Mouse (Mus musculus): ENCODE measurements around the gene Marveld2.

Marveld2 gene

DNA sequence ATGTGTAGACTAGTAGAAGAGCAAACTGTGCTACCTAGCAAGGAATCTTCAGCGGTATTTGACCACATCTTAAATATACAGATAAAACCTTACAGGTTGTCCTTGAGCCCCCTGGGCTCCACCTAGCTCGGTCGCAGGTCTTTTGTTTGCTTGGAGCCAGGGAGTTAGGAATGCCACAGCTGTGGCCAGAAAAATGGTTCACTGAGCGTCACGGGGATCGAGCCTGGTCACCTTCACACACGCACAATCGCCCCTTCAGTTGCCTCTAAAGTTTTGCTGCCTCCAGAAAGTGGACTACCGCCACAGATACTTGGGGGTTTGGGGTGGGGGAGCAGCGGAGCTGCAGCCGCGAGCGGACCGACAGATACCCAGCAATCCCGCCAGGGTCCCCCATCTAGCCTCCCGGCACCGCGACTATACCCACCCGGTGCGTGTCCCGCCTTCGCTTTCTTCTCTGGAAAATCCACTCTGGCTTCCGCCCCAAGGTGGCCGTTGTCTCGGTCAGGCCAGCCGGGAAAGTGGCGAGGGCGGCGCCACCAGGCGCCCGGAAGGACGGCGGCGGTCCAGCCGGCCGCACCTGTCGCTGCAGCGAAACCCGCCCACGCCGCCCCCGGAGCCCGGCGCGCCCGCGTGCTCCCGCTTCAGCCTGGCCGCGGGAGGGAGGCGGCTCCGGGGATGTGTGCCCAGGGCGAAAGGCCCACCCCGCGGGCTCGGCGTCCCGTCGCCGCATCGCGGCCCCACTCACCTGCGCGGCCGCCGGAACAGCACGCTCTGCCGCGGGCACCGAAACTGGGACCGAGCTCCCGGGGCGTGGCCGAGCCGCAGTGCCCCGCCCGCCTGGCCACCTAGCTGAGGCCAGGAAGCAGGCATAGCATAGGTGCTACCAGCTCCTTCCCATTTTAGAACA lies at the start of gene Marveld2:
Gene Marveld2, minus strand, starts transcription at position 791 of the 907 bp plus-strand sequence.
- peak; percentile 47 for DNase-seq (ENCODE audit: inconsistent ontology term)

DNA sequence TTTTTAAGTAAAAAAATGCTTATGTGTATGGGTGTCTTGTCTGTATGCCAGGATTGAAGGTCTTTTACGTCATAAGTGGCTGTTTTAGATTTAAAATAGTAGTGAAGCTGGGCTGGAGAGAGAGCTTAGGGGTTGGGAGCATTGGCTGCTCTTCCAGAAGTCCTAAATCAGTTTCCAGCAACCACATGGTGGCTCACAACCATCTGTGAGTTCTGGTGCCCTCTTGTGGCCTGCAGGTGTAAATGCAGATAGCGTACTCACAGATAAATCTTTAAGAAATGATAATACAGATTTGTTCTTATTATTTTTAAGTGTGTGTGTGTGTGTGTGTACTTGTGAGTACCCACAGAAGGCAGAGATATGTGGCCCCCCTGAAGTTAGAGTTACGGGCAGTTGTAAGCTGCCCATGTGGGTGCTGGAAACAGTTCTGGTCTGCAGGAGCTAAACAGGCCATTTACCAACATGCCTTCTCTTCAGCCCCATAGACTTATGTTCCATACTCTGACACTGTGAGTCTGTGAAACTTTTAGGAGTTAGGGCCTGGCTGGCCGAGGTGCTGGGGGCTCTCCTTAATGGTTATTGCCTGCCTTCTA lies 43.2 kb upstream of the Marveld2 start:
- DNase-seq (ENCODE audit: inconsistent ontology term), result peak; percentile 30

DNA sequence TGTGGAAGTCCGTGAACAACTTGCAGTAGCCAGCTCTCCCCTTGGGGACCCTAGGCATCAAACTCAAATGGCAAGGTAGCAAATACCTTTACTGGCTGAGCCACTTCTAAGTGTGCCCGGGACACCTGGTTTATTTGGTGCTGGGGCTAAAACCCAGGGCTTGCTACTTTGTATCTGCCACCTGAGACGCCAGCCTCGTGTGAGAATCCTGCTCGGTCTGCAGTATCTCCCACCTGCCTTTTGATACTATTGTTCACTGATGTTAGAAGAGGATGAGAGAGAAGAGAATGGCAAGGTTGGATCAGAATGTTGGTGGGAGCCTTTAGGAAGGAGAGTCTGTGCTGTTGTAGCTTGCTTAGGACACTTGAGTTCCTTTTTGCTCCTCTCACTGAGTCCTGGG lies 41.3 kb upstream of the Marveld2 start:
- no peak for DNase-seq (ENCODE audit: inconsistent ontology term)

GRCm38 (mm10) chr13:100651439-100652186 lies 34.8 kb upstream of the Marveld2 start, which contains the start of gene Taf9:
Gene Taf9, plus strand, starts transcription at chr13:100651579.
- DNase-seq (ENCODE audit: inconsistent ontology term), result peak; percentile 0

DNA sequence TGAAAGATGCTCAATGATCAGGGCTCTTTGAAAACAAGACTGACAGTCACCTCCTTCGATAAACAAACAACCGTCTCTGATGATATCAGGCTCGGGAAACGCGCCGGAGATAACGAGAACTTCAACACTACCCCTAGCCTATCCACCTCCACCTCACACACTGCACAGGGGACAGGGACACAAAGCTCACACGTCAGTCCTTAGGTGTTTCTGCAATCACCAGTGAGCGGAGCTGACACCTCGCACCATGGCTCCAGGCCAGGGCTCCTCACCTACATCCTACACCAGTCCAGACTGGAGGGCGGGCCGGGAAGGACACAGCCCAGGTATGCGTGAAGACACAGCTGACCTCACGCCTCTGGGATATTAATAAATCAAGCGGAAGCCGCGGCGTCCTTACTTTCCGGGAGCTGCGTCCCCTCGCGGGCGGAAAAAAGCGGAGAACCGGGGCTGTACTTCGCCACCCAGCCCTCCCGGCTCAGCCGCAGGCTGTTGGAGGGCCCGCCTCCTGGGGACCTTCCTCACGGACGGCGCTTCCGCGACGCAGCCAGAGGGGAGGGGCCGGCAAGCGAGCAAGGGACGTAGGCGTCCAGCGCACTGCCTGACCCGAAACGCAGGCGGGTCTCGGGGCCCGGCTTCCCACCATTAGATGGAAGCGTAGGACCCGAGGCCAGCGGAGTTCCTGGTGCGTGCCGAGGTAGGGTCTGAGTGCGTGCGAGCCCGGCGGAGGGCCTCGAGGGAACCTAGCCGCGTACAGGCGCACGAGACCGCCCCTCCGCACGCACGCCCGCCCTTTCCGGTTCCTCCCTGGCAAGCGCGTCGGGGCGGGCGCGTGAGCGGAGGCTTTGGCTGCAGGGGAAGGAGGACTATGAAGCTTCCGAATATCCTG lies 34.0 kb upstream of the Marveld2 start, which contains the start of the genes Ak6 and Rad17:
Gene Ak6, plus strand, starts transcription at position 430 of the 889 bp plus-strand sequence.
Gene Rad17, minus strand, starts transcription at position 502 of the 889 bp plus-strand sequence.
- peak; percentile 97 for DNase-seq (ENCODE audit: inconsistent ontology term)

GRCm38 (mm10) chr13:100648223-100648622 lies 31.5 kb upstream of the Marveld2 start:
- no peak for DNase-seq (ENCODE audit: inconsistent ontology term)

GRCm38 (mm10) chr13:100642471-100643209 lies 25.9 kb upstream of the Marveld2 start:
- no peak for DNase-seq (ENCODE audit: inconsistent ontology term)

DNA sequence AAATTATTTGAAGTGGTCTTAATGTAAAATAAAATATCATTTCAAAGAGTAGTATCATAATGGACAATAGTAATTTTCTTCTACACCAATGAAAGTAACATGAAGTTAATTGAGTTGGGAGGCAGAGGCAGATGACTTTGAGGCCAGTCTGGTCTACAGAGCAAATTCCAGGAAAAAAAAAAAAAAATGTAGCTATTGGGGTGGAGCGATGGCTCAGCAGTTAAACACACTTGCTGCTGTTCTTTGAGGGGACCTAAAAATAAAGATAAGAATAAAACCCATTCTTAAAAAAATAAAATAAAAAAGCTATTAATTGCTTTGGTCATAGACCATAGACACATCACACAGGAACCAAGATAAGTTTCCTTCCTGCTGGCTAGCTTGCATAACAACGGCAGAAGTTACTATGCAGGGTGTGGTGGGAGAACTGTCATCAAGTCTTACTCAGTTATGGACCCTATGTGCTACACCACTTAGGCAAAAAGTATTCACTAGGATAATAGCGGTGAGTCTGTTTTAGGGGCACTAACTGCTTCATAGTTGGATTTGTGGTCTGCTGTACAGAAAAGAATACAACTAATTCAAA lies 17.4 kb upstream of the Marveld2 start:
- DNase-seq (ENCODE audit: inconsistent ontology term), result no peak

DNA sequence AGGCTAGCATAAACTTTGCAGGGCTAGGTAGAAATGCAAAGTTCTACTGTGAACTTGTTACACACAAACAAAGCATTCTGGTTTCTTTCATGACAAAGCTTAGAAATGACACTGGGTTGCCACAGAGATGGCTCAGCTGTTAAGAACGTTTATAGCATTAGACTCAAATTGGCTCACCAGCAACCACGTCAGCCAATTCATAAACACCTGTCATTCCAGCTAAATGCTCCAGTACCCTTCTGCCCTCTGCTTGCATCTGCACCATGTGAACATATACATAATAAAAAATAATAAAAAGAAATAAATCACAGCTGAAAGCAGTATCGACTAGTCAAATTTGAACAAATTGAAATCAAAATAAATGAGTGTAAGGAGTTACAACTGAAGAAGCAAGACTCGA lies 5.5 kb upstream of the Marveld2 start:
- no peak for DNase-seq (ENCODE audit: inconsistent ontology term)

GRCm38 (mm10) chr13:100617583-100617982 lies 812 bp upstream of the Marveld2 start:
- no peak for DNase-seq (ENCODE audit: inconsistent ontology term)

GRCm38 (mm10) chr13:100612903-100613302 lies 3.9 kb downstream of the Marveld2 start:
- no peak for DNase-seq (ENCODE audit: inconsistent ontology term)

DNA sequence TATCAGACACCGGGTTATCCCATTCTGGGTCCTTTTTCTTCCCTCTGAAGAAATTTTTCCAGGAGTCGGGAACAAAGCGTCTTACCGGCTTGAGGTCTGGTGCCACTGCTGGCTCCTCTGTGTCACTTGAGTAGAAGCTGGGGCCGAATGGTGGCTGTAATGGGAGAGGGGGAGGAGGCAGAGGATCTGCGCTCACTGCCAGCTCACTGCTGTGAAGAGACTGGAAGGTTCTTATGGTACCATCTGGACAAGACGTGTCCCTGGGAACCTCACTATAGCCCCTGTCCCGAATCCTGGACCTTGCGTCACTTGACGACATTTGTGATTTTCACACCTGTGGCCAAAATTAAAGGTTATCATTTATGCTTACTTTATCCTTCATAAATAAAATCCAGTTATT lies 4.5 kb downstream of the Marveld2 start:
- no peak for DNase-seq (ENCODE audit: inconsistent ontology term)

GRCm38 (mm10) chr13:100611266-100611665 lies 5.5 kb downstream of the Marveld2 start:
- no peak for DNase-seq (ENCODE audit: inconsistent ontology term)

GRCm38 (mm10) chr13:100607756-100608155 lies 9.0 kb downstream of the Marveld2 start:
- no peak for DNase-seq (ENCODE audit: inconsistent ontology term)

DNA sequence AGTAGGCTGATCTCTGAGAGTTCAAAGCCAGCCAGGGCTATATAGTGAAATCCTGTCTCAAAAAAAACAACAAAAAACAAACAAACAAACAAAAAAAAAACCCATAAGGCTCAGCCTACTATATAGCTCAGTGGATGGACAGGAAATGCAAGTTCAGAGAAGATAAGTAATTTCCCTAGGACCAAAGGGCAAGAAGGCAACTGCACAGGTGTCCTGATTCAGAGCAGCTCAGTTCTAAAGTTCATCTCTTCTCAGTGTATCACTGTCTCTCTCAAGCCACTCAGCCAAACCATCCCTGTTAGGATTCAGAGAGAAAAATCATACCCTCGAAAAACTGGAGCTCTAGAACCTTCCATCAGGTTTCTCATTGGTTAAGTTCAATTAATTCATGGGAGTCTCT lies 10.9 kb downstream of the Marveld2 start:
- DNase-seq (ENCODE audit: inconsistent ontology term), result no peak

- DNase-seq (ENCODE audit: inconsistent ontology term), result no peak
Measured at GRCm38 (mm10) chr13:100603738-100604095, 13.1 kb downstream of the Marveld2 start.

DNA sequence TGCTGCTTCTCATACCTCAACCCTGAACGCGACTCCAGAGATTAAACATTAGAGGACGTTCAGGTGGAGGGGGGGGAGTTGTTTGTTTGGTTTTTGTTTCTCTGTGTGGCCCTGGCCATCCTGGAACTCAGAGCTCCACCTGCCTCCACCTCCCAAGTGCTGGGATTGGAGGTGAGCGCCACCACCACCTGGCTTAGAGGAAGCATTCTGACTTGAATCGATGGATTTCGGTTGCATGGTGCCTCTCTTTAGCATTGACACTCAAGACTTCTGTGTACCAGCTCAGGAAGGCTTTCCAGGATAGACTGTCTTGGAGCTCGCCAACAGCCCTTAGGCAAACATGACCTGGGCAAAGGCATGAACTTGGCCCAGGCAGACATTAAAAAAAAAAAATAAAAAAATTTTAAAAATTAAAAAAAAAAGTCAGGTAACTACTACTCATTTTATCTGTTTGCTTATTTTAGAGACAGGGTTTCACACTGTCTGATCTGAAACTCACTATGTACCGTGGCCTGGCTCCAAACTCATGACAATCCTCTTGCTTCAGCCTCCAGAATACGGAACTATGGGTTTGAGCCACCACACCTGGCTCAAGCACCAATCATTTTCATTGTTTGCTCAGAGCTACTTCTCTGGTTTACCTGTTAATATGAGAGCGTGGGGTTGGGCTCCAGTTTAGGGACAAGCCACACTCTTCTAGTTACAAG lies 13.6 kb downstream of the Marveld2 start:
- DNase-seq (ENCODE audit: inconsistent ontology term), result no peak

DNA sequence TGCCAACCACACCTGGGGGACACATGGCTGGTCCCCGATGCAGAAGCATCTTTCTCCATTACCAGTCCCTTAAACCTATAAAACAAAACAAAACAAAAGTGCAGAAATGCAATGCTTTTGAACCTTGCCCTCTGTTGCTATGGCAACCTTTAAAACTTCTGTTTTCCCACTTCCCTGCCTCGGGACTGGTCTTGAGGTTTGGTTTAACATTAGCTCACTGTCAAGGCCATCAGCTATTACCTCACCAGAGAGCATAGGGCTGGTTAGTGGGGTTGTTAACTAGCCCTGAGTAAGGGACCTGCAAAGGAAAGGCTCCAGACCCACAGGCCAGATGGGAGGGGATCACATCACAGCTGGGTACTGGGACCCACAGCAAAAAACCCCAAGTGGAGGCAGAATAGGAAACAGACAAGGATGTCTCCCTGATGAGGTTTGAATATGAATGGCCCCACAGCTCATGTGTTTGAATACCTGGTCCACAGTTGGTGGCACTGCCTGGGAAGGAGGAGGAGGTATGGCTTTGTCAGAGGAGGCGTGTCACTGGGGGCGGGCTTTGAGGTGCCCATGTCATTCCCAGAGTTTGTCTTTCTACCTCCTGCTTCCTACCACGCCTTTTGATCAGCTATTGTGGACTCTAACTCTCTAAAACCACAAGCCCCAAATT lies 14.4 kb downstream of the Marveld2 start:
- no peak for DNase-seq (ENCODE audit: inconsistent ontology term)

- DNase-seq (ENCODE audit: inconsistent ontology term), result no peak
Measured at GRCm38 (mm10) chr13:100601034-100601433, 15.7 kb downstream of the Marveld2 start.
